Mouse (Mus musculus): Measurements from ENCODE around the gene Cdh26. TPM values are rescaled to one million over a fixed set of nuclear protein-coding genes. Genes with fewer than 3 reads are reported as not detected.

Gene Cdh26
- total RNA-seq, 4 experiments from 2014 or later, result not detected

GRCm38 (mm10) chr2:178513636-178514071, 83.3 kb downstream of the Cdh26 start:
- DNase-seq, result no peak

DNA sequence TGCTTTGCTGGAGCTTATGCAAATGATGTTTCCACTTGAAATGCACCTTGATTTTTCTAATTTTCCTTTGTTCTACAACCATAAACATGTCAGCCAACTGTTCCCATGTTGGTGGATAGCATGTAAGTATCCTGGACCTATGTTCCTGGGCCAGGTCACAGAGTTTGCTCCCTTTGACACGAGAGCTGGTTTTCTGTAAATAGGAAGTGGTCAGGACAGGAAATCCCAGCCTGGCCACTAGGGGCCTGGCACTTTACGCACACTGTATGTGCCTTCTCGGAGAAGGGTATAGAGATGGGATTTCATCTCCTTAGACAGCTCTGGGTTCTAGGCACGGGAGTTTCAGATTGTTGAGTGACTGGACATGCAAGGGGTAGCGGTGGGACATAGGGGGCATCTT, 86.1 kb downstream of the Cdh26 start:
- no peak for DNase-seq

DNA sequence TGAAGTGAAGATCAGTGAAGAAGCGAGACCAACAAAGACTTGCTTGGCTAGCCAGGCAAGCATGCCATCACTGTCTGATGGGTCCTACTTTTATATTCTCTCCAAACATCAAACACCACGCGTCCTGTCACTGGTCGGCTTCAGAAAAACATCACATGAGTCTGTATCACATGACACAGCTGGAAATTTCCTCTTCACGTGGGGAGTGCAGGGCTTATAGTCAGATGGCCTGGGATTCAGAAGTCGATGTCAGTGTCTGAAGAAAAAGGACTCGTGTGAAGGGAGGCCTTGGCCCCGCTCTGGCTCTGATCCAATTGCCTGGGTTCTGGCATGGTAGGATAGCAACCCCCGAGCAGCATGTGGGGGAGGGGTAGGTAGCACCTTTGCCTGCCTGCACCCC, 86.6 kb downstream of the Cdh26 start:
- DNase-seq, result no peak

DNA sequence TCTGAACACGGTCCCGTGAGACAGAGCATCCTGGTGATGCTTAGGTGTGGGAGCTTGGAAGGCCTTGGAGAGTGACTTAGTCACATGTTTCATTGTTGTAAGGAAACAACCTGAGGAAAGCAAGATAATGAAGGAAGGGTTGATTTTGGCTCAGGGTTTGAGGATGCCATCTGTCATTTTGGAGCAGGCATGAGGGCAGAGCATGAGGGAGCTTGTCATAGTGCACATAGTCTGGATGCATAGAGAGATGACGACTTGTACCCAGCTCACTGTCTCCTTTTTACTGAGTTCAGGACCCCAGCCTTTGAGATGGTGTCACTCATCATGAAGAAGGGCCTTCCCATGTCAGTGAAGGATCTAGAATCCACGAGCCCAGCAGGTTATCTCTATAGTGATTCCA, 89.0 kb downstream of the Cdh26 start:
- no peak for DNase-seq

DNA sequence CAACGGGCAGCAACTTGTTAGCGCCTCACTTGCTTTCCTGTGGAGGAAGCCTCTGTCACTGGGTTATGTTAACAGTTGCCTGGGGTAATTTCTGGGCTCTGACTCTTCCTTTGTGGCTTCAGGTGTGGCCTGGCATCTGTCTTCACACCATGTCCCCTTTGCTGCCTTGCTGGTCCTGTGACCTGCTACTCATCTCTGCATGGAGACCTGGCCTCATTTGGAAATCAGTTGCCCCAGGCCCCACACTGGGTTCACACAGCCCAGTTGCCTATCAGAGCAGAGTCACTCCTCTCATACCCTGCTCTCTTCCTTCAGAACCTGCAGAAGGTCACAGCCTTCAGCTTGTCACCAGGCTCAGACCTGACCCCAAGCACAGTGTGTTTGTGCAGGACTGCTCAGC, 89.9 kb downstream of the Cdh26 start:
- DNase-seq, result no peak

DNA sequence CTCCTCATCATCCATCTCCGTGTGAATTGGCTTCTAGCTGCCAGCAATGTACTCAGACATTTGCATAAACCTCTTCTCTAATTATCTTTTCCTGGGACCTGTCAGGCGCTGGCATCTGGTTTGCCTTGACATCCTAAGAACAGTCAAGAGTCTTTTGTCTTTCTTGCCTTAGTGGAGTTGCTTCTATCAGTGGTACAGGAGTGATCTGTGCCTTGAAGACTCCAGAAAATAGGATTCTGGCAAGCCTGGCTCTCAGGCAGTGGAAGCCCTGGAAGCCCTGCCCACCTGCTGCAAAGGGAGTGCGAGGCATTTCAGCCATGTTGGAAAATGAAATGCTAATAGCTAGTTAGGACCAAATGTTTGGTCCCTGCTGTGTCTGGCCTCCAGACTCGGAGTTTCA, 92.0 kb downstream of the Cdh26 start:
- no peak for DNase-seq

DNA sequence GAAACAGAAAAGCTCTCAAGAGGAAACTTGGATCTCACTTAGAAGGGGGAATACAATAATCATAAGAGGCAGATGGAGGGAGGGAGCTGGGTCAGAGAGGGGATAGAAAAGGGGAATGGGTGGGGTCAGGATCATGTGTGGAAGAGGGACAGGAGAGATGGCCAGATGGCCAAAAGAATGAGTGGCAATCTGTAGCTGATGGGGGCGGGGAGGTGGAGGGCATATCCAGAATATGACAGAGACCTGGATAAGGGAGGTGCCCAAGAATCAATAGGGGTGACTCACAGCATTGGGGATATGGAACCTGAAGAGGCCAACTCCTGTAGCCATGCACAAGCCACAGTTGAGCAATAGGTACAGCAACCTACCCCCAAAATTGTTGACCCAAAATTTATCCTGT, 92.5 kb downstream of the Cdh26 start:
- no peak for DNase-seq

GRCm38 (mm10) chr2:178526776-178527175, 96.4 kb downstream of the Cdh26 start:
- no peak for DNase-seq

DNA sequence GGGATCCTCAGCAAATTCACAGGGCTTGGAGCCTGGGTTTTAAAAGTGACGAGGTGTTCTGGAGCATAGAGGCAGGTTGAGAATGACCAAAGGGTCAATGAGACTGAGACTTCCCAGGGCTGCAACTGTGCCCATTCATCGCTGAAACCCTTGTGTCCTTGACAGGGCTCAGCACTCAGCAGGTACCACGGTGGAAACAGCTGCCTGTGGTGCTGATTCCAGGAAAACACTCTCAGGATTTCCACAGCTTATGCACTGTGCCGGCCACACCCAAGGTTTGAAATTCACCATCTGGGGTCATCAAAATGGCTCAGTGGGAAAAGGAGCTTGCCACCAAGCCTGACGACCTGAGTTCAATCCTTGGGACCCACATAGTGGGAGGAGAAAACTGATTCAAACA, 100.9 kb downstream of the Cdh26 start:
- no peak for DNase-seq

DNA sequence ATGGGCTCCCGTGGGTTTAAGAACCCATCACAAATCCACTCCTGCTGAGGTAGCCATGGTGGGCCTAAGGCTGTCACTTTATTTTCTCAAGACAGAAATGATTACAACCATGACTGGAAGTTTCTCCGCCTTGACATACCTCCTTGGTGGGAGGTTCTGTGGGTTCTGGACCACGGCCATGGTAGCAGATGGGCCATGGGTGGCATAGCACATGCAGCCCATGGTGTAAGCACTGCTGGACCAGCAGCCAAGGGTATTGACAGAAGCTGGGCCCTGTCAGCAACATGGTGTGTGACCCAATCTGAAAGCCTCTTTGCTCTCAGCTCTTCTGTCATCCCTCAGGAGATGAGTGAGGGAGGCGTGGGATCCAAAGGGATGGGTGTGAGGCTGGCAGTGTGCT, 106.2 kb downstream of the Cdh26 start:
- DNase-seq, result no peak

Other genes starting within 250 kb of the Cdh26 start
- gene Sycp2, start 22.8 kb upstream of the Cdh26 start, total RNA-seq (2022), result under 1 TPM in 3 of 4 experiments, not detected in 1; 0.15 to 0.65 (median 0.32) TPM
- gene Ppp1r3d, start 16.1 kb upstream of the Cdh26 start, total RNA-seq (2022), result 1 to 10 TPM; 1.9 to 5.1 (median 3.0) TPM
- 1 to 10 TPM; 4.6 to 7.0 (median 5.6) TPM for gene Fam217b, start 16.0 kb upstream of the Cdh26 start, total RNA-seq (2022)

All from adrenal gland, adult 8-10 months (tissue).